In genomic region chr10:98041766-98042165, GRCm38 (mm10) we compare ENCODE assay signal across 26 mouse cellular contexts.
DNase-seq lines count a peak whose midpoint lies in the region; ATAC-seq lines count a peak whose summit lies in the region.
"Had no signal": no experiment of that assay in that cellular context is flagged by ENCODE, and none has a peak within 500 bp of the region (broad histone marks: within the 10 kb centered on the region; RNA-seq: fewer than 3 reads in every experiment).

No protein-coding gene starts in this region.

- H3K4me2 ChIP-seq in neural tube, embryonic 11.5 days (ENCODE audit: low read depth), result no peak overlapping the region
- H3K4me2 ChIP-seq in neural tube, embryonic 15.5 days, result no peak overlapping the region
- H3K4me2 ChIP-seq: embryonic facial prominence, embryonic 13.5 days; forebrain, embryonic 15.5 days; heart, embryonic 12.5 days; heart, embryonic 15.5 days; hindbrain, embryonic 13.5 days; intestine, embryonic 15.5 days had no signal

- no peaks in the 10 kb centered on the region for H3K4me1 ChIP-seq in neural tube, embryonic 11.5 days (ENCODE audit: control insufficient read depth, insufficient read depth, low read length)
- no peaks in the 10 kb centered on the region for H3K4me1 ChIP-seq in neural tube, embryonic 15.5 days
- H3K4me1 ChIP-seq: embryonic facial prominence, embryonic 13.5 days; forebrain, embryonic 10.5 days; forebrain, embryonic 15.5 days; heart, embryonic 12.5 days; heart, embryonic 15.5 days; hindbrain, embryonic 10.5 days; hindbrain, embryonic 13.5 days; intestine, embryonic 15.5 days had no signal

- no peak overlapping the region for H3K9ac ChIP-seq in neural tube, embryonic 11.5 days (ENCODE audit: low read length)
- no peak overlapping the region for H3K9ac ChIP-seq in neural tube, embryonic 15.5 days (replicated peaks)
- H3K9ac ChIP-seq: embryonic facial prominence, embryonic 13.5 days; forebrain, embryonic 15.5 days; heart, embryonic 12.5 days; heart, embryonic 15.5 days; hindbrain, embryonic 13.5 days; intestine, embryonic 15.5 days had no signal

- H3K27ac ChIP-seq in neural tube, embryonic 11.5 days (ENCODE audit: low read depth, low read length), result no peak overlapping the region
- no peak overlapping the region for H3K27ac ChIP-seq in neural tube, embryonic 15.5 days (replicated peaks)
- H3K27ac ChIP-seq: embryonic facial prominence, embryonic 13.5 days; forebrain, embryonic 10.5 days; forebrain, embryonic 15.5 days; heart, embryonic 15.5 days; hindbrain, embryonic 10.5 days; hindbrain, embryonic 13.5 days; intestine, embryonic 15.5 days had no signal

- no peak overlapping the region for H3K4me3 ChIP-seq in neural tube, embryonic 11.5 days (ENCODE audit: low read depth, low read length)
- no peak overlapping the region for H3K4me3 ChIP-seq in neural tube, embryonic 15.5 days (replicated peaks)
- H3K4me3 ChIP-seq: embryonic facial prominence, embryonic 13.5 days; forebrain, embryonic 10.5 days; forebrain, embryonic 15.5 days; heart, embryonic 12.5 days; heart, embryonic 15.5 days; hindbrain, embryonic 10.5 days; hindbrain, embryonic 13.5 days; intestine, embryonic 15.5 days had no signal

- no peaks in the 10 kb centered on the region for H3K27me3 ChIP-seq in neural tube, embryonic 11.5 days (ENCODE audit: control insufficient read depth, insufficient read depth, low read length)
- H3K27me3 ChIP-seq in neural tube, embryonic 15.5 days (replicated peaks), result no peaks in the 10 kb centered on the region
- H3K27me3 ChIP-seq: embryonic facial prominence, embryonic 13.5 days; forebrain, embryonic 15.5 days; heart, embryonic 12.5 days; heart, embryonic 15.5 days; hindbrain, embryonic 13.5 days; intestine, embryonic 15.5 days; Patski had no signal

- peak; percentile 35; the same call in 1 of the 2 replicates for ATAC-seq in neural tube, embryonic 11.5 days (ENCODE audit: insufficient read depth, low FRiP score, low TSS enrichment)
- ATAC-seq in neural tube, embryonic 15.5 days (ENCODE audit: low FRiP score), result no peak
- ATAC-seq: forebrain, embryonic 15.5 days; hindbrain, embryonic 16.5 days; intestine, embryonic 15.5 days; Patski had no signal

- H3K9me3 ChIP-seq in neural tube, embryonic 11.5 days (ENCODE audit: control insufficient read depth, low read length), result no peaks in the 10 kb centered on the region
- H3K9me3 ChIP-seq in neural tube, embryonic 15.5 days (replicated peaks), result no peaks in the 10 kb centered on the region
- H3K9me3 ChIP-seq: embryonic facial prominence, embryonic 13.5 days; forebrain, embryonic 10.5 days; heart, embryonic 12.5 days; heart, embryonic 15.5 days; hindbrain, embryonic 10.5 days; hindbrain, embryonic 13.5 days; intestine, embryonic 15.5 days had no signal

- 34% methylated on average over 4 of the region's 4 CpGs for WGBS in neural tube, embryonic 11.5 days
- 25% methylated on average over 4 of the region's 4 CpGs for WGBS in neural tube, embryonic 15.5 days

- H3K36me3 ChIP-seq in neural tube, embryonic 11.5 days (ENCODE audit: control insufficient read depth, insufficient read depth, low read length), result no peaks in the 10 kb centered on the region
- H3K36me3 ChIP-seq in neural tube, embryonic 15.5 days, result no peaks in the 10 kb centered on the region
- H3K36me3 ChIP-seq: embryonic facial prominence, embryonic 13.5 days; forebrain, embryonic 10.5 days; forebrain, embryonic 15.5 days; heart, embryonic 12.5 days; heart, embryonic 15.5 days; hindbrain, embryonic 10.5 days; hindbrain, embryonic 13.5 days; intestine, embryonic 15.5 days had no signal

- peak; percentile 8 for DNase-seq in embryo, embryonic 10 days (ENCODE audit: low spot score)
- DNase-seq in embryo, embryonic 10.5 days (ENCODE audit: low spot score), result no peak
- no peak for DNase-seq in neural tube, embryonic 11.5 days (ENCODE audit: low spot score)
- peak; percentile 64 for DNase-seq in retina, postnatal 1 day
- DNase-seq in layer of hippocampus, postnatal 14 days (ENCODE audit: low spot score in 2 of 2), result no peak
- DNase-seq: adrenal gland, postnatal 10 days; adrenal gland, postnatal 36 days; cerebellum, adult 11-12 months; cerebellum, adult 8-10 months; cerebellum, postnatal 10 days; cerebellum, postnatal 36 days; gastrocnemius, postnatal 25 days; heart, adult 18-20 months; heart, postnatal 10 days; heart, postnatal 36 days had no signal

Comparison
In these comparisons a context has a peak if more than half of its experiments do, and no peak if none do; other contexts are left out.
1. DNase-seq: peak in embryo, embryonic 10 days (single experiment) and retina, postnatal 1 day (single experiment); none in embryo, embryonic 10.5 days (single experiment), neural tube, embryonic 11.5 days (single experiment) and layer of hippocampus, postnatal 14 days (0 of 2).